Mouse (Mus musculus) hindbrain, embryonic 10.5 days (tissue): ENCODE results near the gene Dync1i1. TPM values are rescaled to one million over a fixed set of nuclear protein-coding genes. Genes with fewer than 3 reads are reported as not detected.
A peak's percentile ranks its signal among the peaks of the same experiment; 100 is the strongest.
"Not testable (repeated sequence)": the region's sequence is repeated elsewhere in the genome, so short reads cannot be mapped to it uniquely, and the experiment has no call there.

Experiments used
- DNase-seq: peaks from one replicate; pipeline ENCODE4 v3.0.0-alpha.2; 2017; ENCODE audit warnings: low spot score
- H3K27ac ChIP-seq: fragments of 300-500 bp; sonication (generic); 2 replicates; pipeline ENCODE4 v1.5.1; 2016; ENCODE audit warnings: mild to moderate bottlenecking, moderate library complexity
- H3K27me3 ChIP-seq: fragments of 300-500 bp; sonication (generic); 2 replicates; pipeline ENCODE4 v1.6.1; 2016; ENCODE audit warnings: mild to moderate bottlenecking; ENCODE audit not compliant: poor library complexity, insufficient read depth, severe bottlenecking
- H3K36me3 ChIP-seq: fragments of 300-500 bp; sonication (generic); 2 replicates; pipeline ENCODE4 v1.6.1; 2016; ENCODE audit warnings: mild to moderate bottlenecking, moderate library complexity
- H3K4me1 ChIP-seq: fragments of 300-500 bp; sonication (generic); replicated peaks from 2 replicates; pipeline ENCODE4 v1.6.1; 2016; ENCODE audit warnings: mild to moderate bottlenecking
- H3K4me3 ChIP-seq: fragments of 300-500 bp; sonication (generic); 2 replicates; pipeline ENCODE4 v1.5.1; 2016; ENCODE audit warnings: mild to moderate bottlenecking, moderate library complexity
- H3K9me3 ChIP-seq: fragments of 300-500 bp; sonication (generic); 2 replicates; pipeline ENCODE4 v1.6.1; 2016; ENCODE audit warnings: mild to moderate bottlenecking, moderate library complexity
- WGBS: fragments of 180-500 bp; shearing (Covaris S2); methylation state at CpG from one replicate; pipeline ENCODE4 v1.1.7; 2016; 5-methylcytosine and 5-hydroxymethylcytosine counted together
- polyA plus RNA-seq: library from polyadenylated mRNA; unstranded; fragments of >200 nt; fragmentation: Nextera tagmentation; extraction: Ambion mirVana; gene quantifications from 2 replicates; pipeline ENCODE4 v1.2.1, GENCODE M21; 2016

Dync1i1 gene
- polyA plus RNA-seq = 1.5 and 2.7 TPM in 2 replicates

GRCm38 (mm10) chr6:5725611-5726236 lies at the start of gene Dync1i1:
TSS of gene Dync1i1 (plus strand) at chr6:5725639.
- Histone ChIP-seq H3K27ac (peak within 1 kb of the TSS; percentile 56), H3K4me1 (peaks cover 11% of the 10 kb centered on the region), H3K27me3 (peaks cover 26% of the 10 kb centered on the region), H3K9me3 (no peaks in the 10 kb centered on the region), H3K36me3 (no peaks in the 10 kb centered on the region), H3K4me3 (peak within 1 kb of the TSS; percentile 60)
- WGBS = under 1% methylated on average over 40 of the region's 40 CpGs
- DNase-seq = peak; percentile 60

GRCm38 (mm10) chr6:5679738-5680137 lies 45.7 kb upstream of the Dync1i1 start:
- DNase-seq = no peak
- no peak overlapping the region for H3K4me3 ChIP-seq
- no peaks in the 10 kb centered on the region for H3K36me3 ChIP-seq
- no peaks in the 10 kb centered on the region for H3K4me1 ChIP-seq
- H3K27ac ChIP-seq = no peak overlapping the region
- no peaks in the 10 kb centered on the region for H3K9me3 ChIP-seq
- no peaks in the 10 kb centered on the region for H3K27me3 ChIP-seq
- WGBS = 97% methylated on average over 3 of the region's 3 CpGs

- no peaks in the 10 kb centered on the region for H3K36me3 ChIP-seq
- H3K9me3 ChIP-seq = peaks cover 3% of the 10 kb centered on the region; the same call in 1 of the 2 replicates
- no peak for DNase-seq
- H3K27ac ChIP-seq = no peak overlapping the region
- no peaks in the 10 kb centered on the region for H3K27me3 ChIP-seq
- no peaks in the 10 kb centered on the region for H3K4me1 ChIP-seq
- 89% methylated on average over 2 of the region's 2 CpGs for WGBS
- H3K4me3 ChIP-seq = no peak overlapping the region
Measured at GRCm38 (mm10) chr6:5701826-5702225, 23.6 kb upstream of the Dync1i1 start.

- DNase-seq, H3K27me3 ChIP-seq, H3K9me3 ChIP-seq, H3K4me1 ChIP-seq, H3K36me3 ChIP-seq, H3K27ac ChIP-seq, H3K4me3 ChIP-seq: not testable (repeated sequence)
- WGBS = 36% methylated on average over 3 of the region's 3 CpGs
Measured at GRCm38 (mm10) chr6:5707894-5708293, 17.5 kb upstream of the Dync1i1 start.

GRCm38 (mm10) chr6:5710063-5710605 lies 15.3 kb upstream of the Dync1i1 start:
- Histone ChIP-seq H3K4me3 (no peak overlapping the region), H3K9me3 (peaks cover under 1% of the 10 kb centered on the region; the same call in 1 of the 2 replicates), H3K36me3 (no peaks in the 10 kb centered on the region), H3K27ac (no peak overlapping the region), H3K4me1 (no peaks in the 10 kb centered on the region), H3K27me3 (no peaks in the 10 kb centered on the region)
- WGBS = 67% methylated on average over 3 of the region's 3 CpGs
- no peak for DNase-seq

- H3K4me3 ChIP-seq = no peak overlapping the region
- no peaks in the 10 kb centered on the region for H3K9me3 ChIP-seq
- no peak for DNase-seq
- no peaks in the 10 kb centered on the region for H3K36me3 ChIP-seq
- H3K27ac ChIP-seq = no peak overlapping the region
- H3K4me1 ChIP-seq = no peaks in the 10 kb centered on the region
- H3K27me3 ChIP-seq = no peaks in the 10 kb centered on the region
- WGBS = 88% methylated on average over 3 of the region's 3 CpGs
Measured at GRCm38 (mm10) chr6:5712620-5713019, 12.8 kb upstream of the Dync1i1 start.

GRCm38 (mm10) chr6:5715101-5715618 lies 10.3 kb upstream of the Dync1i1 start:
- no peak overlapping the region for H3K27ac ChIP-seq
- H3K27me3 ChIP-seq = no peaks in the 10 kb centered on the region
- DNase-seq = no peak
- H3K4me3 ChIP-seq = no peak overlapping the region
- no peaks in the 10 kb centered on the region for H3K36me3 ChIP-seq
- WGBS = 85% methylated on average over 3 of the region's 3 CpGs
- no peaks in the 10 kb centered on the region for H3K9me3 ChIP-seq
- no peaks in the 10 kb centered on the region for H3K4me1 ChIP-seq

- 77% methylated on average over 2 of the region's 2 CpGs for WGBS
Measured at GRCm38 (mm10) chr6:5718955-5719354, 6.5 kb upstream of the Dync1i1 start.

GRCm38 (mm10) chr6:5720716-5721115 lies 4.7 kb upstream of the Dync1i1 start:
- not testable (repeated sequence) for H3K4me1 ChIP-seq, H3K4me3 ChIP-seq, DNase-seq, H3K9me3 ChIP-seq, H3K27ac ChIP-seq, H3K36me3 ChIP-seq, H3K27me3 ChIP-seq

More at GRCm38 (mm10) chr6:5718955-5719354, 6.5 kb upstream of the Dync1i1 start:
- no peaks in the 10 kb centered on the region for H3K36me3 ChIP-seq
- DNase-seq = no peak
- H3K27ac ChIP-seq = no peak overlapping the region
- H3K4me1 ChIP-seq = no peaks in the 10 kb centered on the region
- H3K27me3 ChIP-seq = no peaks in the 10 kb centered on the region
- no peak overlapping the region for H3K4me3 ChIP-seq
- no peaks in the 10 kb centered on the region for H3K9me3 ChIP-seq

- Histone ChIP-seq H3K9me3 (no peaks in the 10 kb centered on the region), H3K27ac (no peak overlapping the region), H3K36me3 (no peaks in the 10 kb centered on the region), H3K4me3 (no peak overlapping the region), H3K27me3 (peaks cover 26% of the 10 kb centered on the region), H3K4me1 (peaks cover 11% of the 10 kb centered on the region)
- WGBS = 85% methylated on average over 1 of the region's 1 CpGs
- no peak for DNase-seq
Measured at GRCm38 (mm10) chr6:5723986-5724385, 1.5 kb upstream of the Dync1i1 start.

- DNase-seq = peak; percentile 7
Measured at GRCm38 (mm10) chr6:5726237-5726670, 815 bp downstream of the Dync1i1 start.

GRCm38 (mm10) chr6:5733217-5733616 lies 7.8 kb downstream of the Dync1i1 start:
- WGBS = 86% methylated on average over 3 of the region's 3 CpGs
- H3K9me3 ChIP-seq = no peaks in the 10 kb centered on the region
- H3K27me3 ChIP-seq = no peaks in the 10 kb centered on the region
- DNase-seq = no peak
- no peak overlapping the region for H3K4me3 ChIP-seq
- no peaks in the 10 kb centered on the region for H3K4me1 ChIP-seq
- H3K27ac ChIP-seq = no peak overlapping the region
- no peaks in the 10 kb centered on the region for H3K36me3 ChIP-seq

More at GRCm38 (mm10) chr6:5726237-5726670, 815 bp downstream of the Dync1i1 start:
- peak overlapping the region; percentile 56 for H3K27ac ChIP-seq
- H3K27me3 ChIP-seq = peaks cover 26% of the 10 kb centered on the region
- no peaks in the 10 kb centered on the region for H3K36me3 ChIP-seq
- WGBS = 4% methylated on average over 10 of the region's 10 CpGs
- peak overlapping the region; percentile 60 for H3K4me3 ChIP-seq
- no peaks in the 10 kb centered on the region for H3K9me3 ChIP-seq
- H3K4me1 ChIP-seq = peaks cover 11% of the 10 kb centered on the region

GRCm38 (mm10) chr6:5734398-5734797 lies 9.0 kb downstream of the Dync1i1 start:
- Histone ChIP-seq H3K9me3 (no peaks in the 10 kb centered on the region), H3K27me3 (no peaks in the 10 kb centered on the region), H3K4me1 (no peaks in the 10 kb centered on the region), H3K4me3 (no peak overlapping the region), H3K27ac (no peak overlapping the region), H3K36me3 (no peaks in the 10 kb centered on the region)
- DNase-seq = no peak
